Mouse (Mus musculus): ENCODE data around the gene Slc12a1. TPM values are rescaled to one million over a fixed set of nuclear protein-coding genes. Genes with fewer than 3 reads are reported as not detected.

The Slc12a1 gene
- not detected for total RNA-seq (2023)

GRCm38 (mm10) chr2:125152388-125152787 lies at the start of gene Slc12a1:
TSS of gene Slc12a1 (plus strand) at chr2:125152505.

GRCm38 (mm10) chr2:125123477-125123852 lies 28.8 kb upstream of the Slc12a1 start, which contains the start of gene Myef2:
TSS of gene Myef2 (minus strand) at chr2:125123661.

DNA sequence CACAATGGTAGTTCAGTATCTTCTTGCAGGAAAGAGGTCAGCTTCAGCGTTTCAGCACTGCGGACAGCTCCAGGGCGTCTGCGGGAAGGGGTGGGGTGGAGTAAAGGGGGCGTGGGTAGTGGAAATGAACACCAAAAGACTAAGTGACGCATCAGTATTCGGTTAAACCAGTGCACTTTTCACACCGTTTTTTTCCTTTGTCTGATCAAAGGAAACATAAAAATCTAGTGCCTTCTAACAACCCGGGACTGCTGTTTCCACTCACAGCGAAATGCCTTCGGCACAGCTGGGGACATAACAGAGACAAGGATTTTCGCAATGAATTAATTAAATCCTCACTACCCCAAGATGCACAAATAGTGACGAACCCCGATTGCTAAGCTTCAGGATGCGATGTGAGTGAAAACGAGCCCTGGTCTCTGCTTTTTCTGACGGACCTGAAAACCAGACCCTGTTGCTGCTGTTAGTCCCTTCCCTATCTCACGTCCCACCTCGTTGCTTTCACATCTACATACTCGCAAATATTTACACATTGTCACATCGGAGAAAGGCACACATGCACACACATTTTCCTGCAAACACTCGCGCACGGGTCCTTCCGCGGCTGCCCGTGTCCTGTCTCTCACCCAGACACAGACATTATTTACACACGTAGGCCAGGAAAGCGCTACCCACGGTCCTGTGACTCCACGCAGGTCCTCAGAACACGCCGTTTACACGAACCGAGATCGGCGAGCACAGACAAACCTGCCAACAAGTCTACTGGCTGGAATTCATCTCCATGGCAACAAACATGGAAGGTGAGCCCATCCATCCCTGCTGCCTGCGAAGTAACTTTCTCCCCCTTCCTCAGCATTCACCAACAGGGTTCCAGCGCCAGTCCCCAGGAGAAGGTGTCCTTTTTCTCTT lies 16.1 kb upstream of the Slc12a1 start, which contains the start of gene Ctxn2:
Gene Ctxn2 (plus strand): TSS at position 790 of the 909 bp plus-strand sequence.

GRCm38 (mm10) chr2:125247108-125247961 lies 95.0 kb downstream of the Slc12a1 start, which contains the start of gene Dut:
TSS of gene Dut (plus strand) at chr2:125247190.

Other genes starting within 250 kb of the Slc12a1 start
- not detected for gene Slc24a5, start 84.4 kb upstream of the Slc12a1 start, total RNA-seq (2023)
- gene Myef2, start 28.8 kb upstream of the Slc12a1 start, total RNA-seq (2023) = 33.7 TPM
- not detected for gene Ctxn2, start 15.8 kb upstream of the Slc12a1 start, total RNA-seq (2023)
- gene Dut, start 94.7 kb downstream of the Slc12a1 start, total RNA-seq (2023) = 29.5 TPM